Mouse (Mus musculus) heart, adult 2 months (tissue): ENCODE measurements around the gene Surf2. TPM values are rescaled to one million over a fixed set of nuclear protein-coding genes. Genes with fewer than 3 reads are reported as not detected.

Experiments
- DNase-seq, 2 experiments: peaks; one replicate each; pipeline ENCODE4 v3.0.0; 2021
- H3K27ac ChIP-seq: fragments of 200-600 bp; 2 replicates; pipeline ENCODE4 v1.8.1; 2022
- H3K27me3 ChIP-seq: fragments of 200-500 bp; 2 replicates; pipeline ENCODE4 v1.6.1; 2012; ENCODE audit warnings: mild to moderate bottlenecking, low read length, inconsistent platforms, mixed read lengths; ENCODE audit not compliant: control insufficient read depth, insufficient read depth
- H3K36me3 ChIP-seq: fragments of 200-500 bp; 2 replicates; pipeline ENCODE4 v1.6.1; 2012; ENCODE audit warnings: low read length, inconsistent platforms; ENCODE audit not compliant: control insufficient read depth, insufficient read depth
- H3K4me1 ChIP-seq: fragments of 200-500 bp; 2 replicates; pipeline ENCODE4 v1.6.1; 2011; ENCODE audit warnings: low read length; ENCODE audit not compliant: control insufficient read depth, insufficient read depth
- H3K4me3 ChIP-seq: fragments of 200-600 bp; 2 replicates; pipeline ENCODE4 v1.8.1; 2022
- H3K79me2 ChIP-seq: fragments of 200-500 bp; replicated peaks from 2 replicates; pipeline ENCODE4 v1.6.1; 2012; ENCODE audit warnings: mild to moderate bottlenecking, inconsistent platforms, low read length, moderate library complexity, mixed read lengths; ENCODE audit not compliant: control insufficient read depth, insufficient read depth
- H3K9ac ChIP-seq: fragments of 200-500 bp; 2 replicates; pipeline ENCODE4 v1.6.1; 2012; ENCODE audit warnings: low read depth, mild to moderate bottlenecking, control low read depth, inconsistent platforms, low read length, mixed read lengths
- CTCF ChIP-seq: fragments of 200-600 bp; IDR thresholded peaks from 2 replicates; pipeline ENCODE4 v1.8.1; 2022; ENCODE audit warnings: antibody characterized with exemption, mild to moderate bottlenecking, moderate library complexity
- EP300 ChIP-seq: fragments of 200-500 bp; IDR thresholded peaks from 2 replicates; pipeline ENCODE4 v1.6.1; 2011; ENCODE audit warnings: low read depth, low read length, control low read depth; ENCODE audit not compliant: insufficient read depth
- POLR2A ChIP-seq: fragments of 200-500 bp; IDR thresholded peaks from 2 replicates; pipeline ENCODE4 v1.6.1; 2011; ENCODE audit warnings: mild to moderate bottlenecking, low read depth, low read length, control low read depth; ENCODE audit not compliant: insufficient read depth
- WGBS: fragments of 180-500 bp; shearing (Covaris S2); methylation state at CpG from one replicate; pipeline ENCODE4 v1.1.7; 2018; 5-methylcytosine and 5-hydroxymethylcytosine counted together
- intact Hi-C: fragments of 180-260 bp; cut with DNase I; formaldehyde crosslinking; loops from one replicate; pipeline ENCODE4 v1.15.1; 2025
- polyA plus RNA-seq: library from polyadenylated mRNA; depleted of rRNA; stranded (reverse); fragments of >200 nt; gene quantifications from 2 replicates; pipeline ENCODE4 v1.2.3, GENCODE M21; 2012; rRNA removed
- total RNA-seq, 2 experiments: library from RNA; stranded (reverse); gene quantifications; 2 replicates each; pipeline ENCODE4 v1.2.3; 2021

Gene Surf2
- total and polyA plus RNA-seq, 3 experiments = 15.2 to 21.6 (median 16.8) TPM

- 82% methylated on average over 2 of the region's 2 CpGs for WGBS
- no peaks in the 10 kb centered on the region for H3K27me3 ChIP-seq
- DNase-seq = no peak
- H3K79me2 ChIP-seq = no peaks in the 10 kb centered on the region
- H3K27ac ChIP-seq = no peak overlapping the region
- TF ChIP-seq CTCF = no peak
- no peak for TF ChIP-seq EP300
- no peak for TF ChIP-seq POLR2A
- no peaks in the 10 kb centered on the region; the same call in 1 of the 2 replicates for H3K4me1 ChIP-seq
- H3K36me3 ChIP-seq = no peaks in the 10 kb centered on the region
- no peak overlapping the region for H3K4me3 ChIP-seq
- intact Hi-C loops = no loop called here
- H3K9ac ChIP-seq = no peak overlapping the region
These were observed 41.3 kb downstream of the Surf2 start for GRCm38 (mm10) chr2:26957488-26957859.

- Histone ChIP-seq H3K27ac (no peak overlapping the region), H3K4me1 (peaks cover 1% of the 10 kb centered on the region; the same call in 1 of the 2 replicates), H3K27me3 (no peaks in the 10 kb centered on the region), H3K79me2 (no peaks in the 10 kb centered on the region), H3K4me3 (no peak overlapping the region), H3K9ac (no peak overlapping the region), H3K36me3 (peaks cover 2% of the 10 kb centered on the region; the same call in 1 of the 2 replicates)
- TF ChIP-seq CTCF (peak; percentile 43), EP300 (no peak), POLR2A (no peak)
- 65% methylated on average over 4 of the region's 4 CpGs for WGBS
- intact Hi-C loops = loop anchor here (5.0 kb wide), 1 partner anchor 43 kb away; the partner anchor contains the start of genes Surf1 and Surf2
- no peak for DNase-seq
These were observed 44.6 kb downstream of the Surf2 start for GRCm38 (mm10) chr2:26960756-26961155.

- Histone ChIP-seq H3K4me1 (peaks cover 1% of the 10 kb centered on the region; the same call in 1 of the 2 replicates), H3K27me3 (no peaks in the 10 kb centered on the region), H3K36me3 (peaks cover 2% of the 10 kb centered on the region; the same call in 1 of the 2 replicates), H3K79me2 (no peaks in the 10 kb centered on the region), H3K4me3 (peak within 1 kb of the TSS; percentile 99), H3K9ac (peak within 1 kb of the TSS; percentile 58), H3K27ac (peak within 1 kb of the TSS; percentile 97)
- intact Hi-C loops = loop anchor here (2.0 to 5.0 kb wide), 3 partner anchors 33 to 61 kb away; partner anchors contain the start of genes Surf1, Surf2 and Surf6
- TF ChIP-seq POLR2A = peak; percentile 85; the same call in 1 of the 2 replicates
- 0 out of 2 replicates have a peak, but pooled peaks have one; percentile 12 for TF ChIP-seq CTCF
- no peak for TF ChIP-seq EP300
- under 1% methylated on average over 50 of the region's 50 CpGs for WGBS
- DNase-seq = peak; percentile 93 to 94
These were observed 48.0 kb downstream of the Surf2 start, which contains the start of gene Rexo4 for GRCm38 (mm10) chr2:26963923-26964723. Gene Rexo4 (minus strand): TSS chr2:26964386.

GRCm38 (mm10) chr2:26964724-26965370 lies 48.7 kb downstream of the Surf2 start:
- 19% methylated on average over 14 of the region's 14 CpGs for WGBS
- intact Hi-C loops = loop anchor here (2.0 to 5.0 kb wide), 3 partner anchors 34 to 62 kb away; partner anchors contain the start of genes Surf1, Surf2 and Surf6
- peaks cover 1% of the 10 kb centered on the region; the same call in 1 of the 2 replicates for H3K4me1 ChIP-seq
- H3K27ac ChIP-seq = peak overlapping the region; percentile 97
- peaks cover 2% of the 10 kb centered on the region; the same call in 1 of the 2 replicates for H3K36me3 ChIP-seq
- peak overlapping the region; percentile 99 for H3K4me3 ChIP-seq
- TF ChIP-seq CTCF (no peak), EP300 (no peak), POLR2A (no peak; the same call in 1 of the 2 replicates)
- no peaks in the 10 kb centered on the region for H3K27me3 ChIP-seq
- H3K9ac ChIP-seq = peak overlapping the region; percentile 12
- no peak for DNase-seq
- no peaks in the 10 kb centered on the region for H3K79me2 ChIP-seq

GRCm38 (mm10) chr2:26967262-26967661 lies 51.1 kb downstream of the Surf2 start:
- no peak for DNase-seq
- Histone ChIP-seq H3K79me2 (no peaks in the 10 kb centered on the region), H3K4me3 (no peak overlapping the region), H3K9ac (no peak overlapping the region), H3K27me3 (no peaks in the 10 kb centered on the region), H3K4me1 (peaks cover 1% of the 10 kb centered on the region; the same call in 1 of the 2 replicates), H3K27ac (no peak overlapping the region), H3K36me3 (peaks cover 2% of the 10 kb centered on the region; the same call in 1 of the 2 replicates)
- TF ChIP-seq POLR2A (no peak), CTCF (peak; percentile 40)
- intact Hi-C loops = no loop called here
- 66% methylated on average over 2 of the region's 2 CpGs for WGBS

Other genes starting within 250 kb of the Surf2 start
- not detected for gene Lcn4, start 245.1 kb upstream of the Surf2 start, total RNA-seq
- not detected in 2 replicates for gene Lcn4, start 245.1 kb upstream of the Surf2 start, polyA plus RNA-seq
- gene Abo, start 51.4 kb upstream of the Surf2 start, total RNA-seq = not detected
- not detected in 2 replicates for gene Abo, start 51.4 kb upstream of the Surf2 start, polyA plus RNA-seq
- 10 to 100 TPM; 12.7 to 13.2 TPM for gene Surf6, start 13.5 kb upstream of the Surf2 start, total RNA-seq
- gene Surf6, start 13.5 kb upstream of the Surf2 start, polyA plus RNA-seq = 4.4 and 8.7 TPM in 2 replicates
- 10 to 100 TPM; 20.7 to 26.0 TPM for gene Med22, start 5.7 kb upstream of the Surf2 start, total RNA-seq
- 26.0 and 37.9 TPM in 2 replicates for gene Med22, start 5.7 kb upstream of the Surf2 start, polyA plus RNA-seq
- gene Rpl7a, start 5.6 kb upstream of the Surf2 start, total RNA-seq = 100 to 1,000 TPM; 266 to 312 TPM
- gene Rpl7a, start 5.6 kb upstream of the Surf2 start, polyA plus RNA-seq = 431 and 478 TPM in 2 replicates
- gene Surf1, start 163 bp downstream of the Surf2 start, total RNA-seq = 10 to 100 TPM; 49.7 to 68.0 TPM
- gene Surf1, start 163 bp downstream of the Surf2 start, polyA plus RNA-seq = 49.9 and 51.7 TPM in 2 replicates
- gene Surf4, start 17.6 kb downstream of the Surf2 start, total RNA-seq = 10 to 100 TPM; 80.9 to 87.1 TPM
- gene Surf4, start 17.6 kb downstream of the Surf2 start, polyA plus RNA-seq = 124 and 155 TPM in 2 replicates
- gene Stkld1, start 17.7 kb downstream of the Surf2 start, total RNA-seq = not detected
- 0.06 TPM in 1 of 2 replicates, not detected in the other for gene Stkld1, start 17.7 kb downstream of the Surf2 start, polyA plus RNA-seq
- 10 to 100 TPM; 11.2 to 13.1 TPM for gene Rexo4, start 48.0 kb downstream of the Surf2 start, total RNA-seq
- 8.4 and 15.3 TPM in 2 replicates for gene Rexo4, start 48.0 kb downstream of the Surf2 start, polyA plus RNA-seq
- not detected for gene Adamts13, start 57.0 kb downstream of the Surf2 start, total RNA-seq
- not detected in 2 replicates for gene Adamts13, start 57.0 kb downstream of the Surf2 start, polyA plus RNA-seq
- 10 to 100 TPM; 44.5 to 44.7 TPM for gene Cacfd1, start 93.6 kb downstream of the Surf2 start, total RNA-seq
- gene Cacfd1, start 93.6 kb downstream of the Surf2 start, polyA plus RNA-seq = 57.7 and 82.3 TPM in 2 replicates
- under 1 TPM; 0.21 to 0.41 TPM for gene Slc2a6, start 111.6 kb downstream of the Surf2 start, total RNA-seq
- 0.97 and 1.1 TPM in 2 replicates for gene Slc2a6, start 111.6 kb downstream of the Surf2 start, polyA plus RNA-seq
- gene Mymk, start 155.8 kb downstream of the Surf2 start, total RNA-seq = not detected
- 0.10 TPM in 1 of 2 replicates, not detected in the other for gene Mymk, start 155.8 kb downstream of the Surf2 start, polyA plus RNA-seq
- gene Adamtsl2, start 163.0 kb downstream of the Surf2 start, total RNA-seq = 10 to 100 TPM in 1 of 2 experiments, 1 to 10 TPM in 1; 9.2 to 18.9 TPM
- gene Adamtsl2, start 163.0 kb downstream of the Surf2 start, polyA plus RNA-seq = 27.0 and 38.7 TPM in 2 replicates
- gene Fam163b, start 226.1 kb downstream of the Surf2 start, total RNA-seq = under 1 TPM; 0.44 to 0.77 TPM
- 1.1 and 1.4 TPM in 2 replicates for gene Fam163b, start 226.1 kb downstream of the Surf2 start, polyA plus RNA-seq
- gene Dbh, start 248.9 kb downstream of the Surf2 start, total RNA-seq = 1 to 10 TPM; 1.1 to 2.1 TPM
- 7.7 and 9.4 TPM in 2 replicates for gene Dbh, start 248.9 kb downstream of the Surf2 start, polyA plus RNA-seq